In genomic region chr8:115766218-115766898, GRCm38 (mm10) we compare ENCODE assay signal across 7 mouse cellular contexts. TPM values are rescaled to one million over a fixed set of nuclear protein-coding genes. Genes with fewer than 3 reads are reported as not detected.
DNase-seq lines count a peak whose midpoint lies in the region; ATAC-seq and TF ChIP-seq lines count a peak whose summit lies in the region.

No protein-coding gene starts in this region.

- no peak for TF ChIP-seq CTCF in Patski (IDR thresholded peaks at IDR 0.05)

- H3K4me1 ChIP-seq in embryonic facial prominence, embryonic 12.5 days = peaks cover 10% of the 10 kb centered on the region
- H3K4me1 ChIP-seq in heart, embryonic 12.5 days (replicated peaks) = peaks cover 12% of the 10 kb centered on the region
- H3K4me1 ChIP-seq in kidney, embryonic 16.5 days (ENCODE audit: insufficient read depth, low read length) = peaks cover 6% of the 10 kb centered on the region

- H3K9ac ChIP-seq in embryonic facial prominence, embryonic 12.5 days = no peak overlapping the region
- H3K9ac ChIP-seq in heart, embryonic 12.5 days = no peak overlapping the region
- H3K9ac ChIP-seq in kidney, embryonic 16.5 days (replicated peaks; ENCODE audit: low read length) = peak overlapping the region; percentile 26; the same call in 1 of the 2 replicates

- no peak overlapping the region for H3K4me2 ChIP-seq in embryonic facial prominence, embryonic 12.5 days (replicated peaks)
- H3K4me2 ChIP-seq in heart, embryonic 12.5 days = peak overlapping the region; percentile 36
- peak overlapping the region; percentile 13; the same call in 1 of the 2 replicates for H3K4me2 ChIP-seq in kidney, embryonic 16.5 days (replicated peaks; ENCODE audit: low read depth, low read length)

- CTCF ChIA-PET in Patski (lab: Charles Lee) = interaction anchor here (1.3 to 2.1 kb wide), 3 partner anchors 10 to 56 kb away, joined by 3 to 6 read pairs (median 5); no protein-coding TSS in a partner anchor

- H3K27me3 ChIP-seq in Patski = no peaks in the 10 kb centered on the region
- H3K27me3 ChIP-seq in embryonic facial prominence, embryonic 12.5 days = no peaks in the 10 kb centered on the region
- H3K27me3 ChIP-seq in heart, embryonic 12.5 days (replicated peaks) = no peaks in the 10 kb centered on the region
- no peaks in the 10 kb centered on the region for H3K27me3 ChIP-seq in kidney, embryonic 16.5 days (ENCODE audit: insufficient read depth, low read length)

- 0 out of 2 replicates have a peak overlapping the region, but pooled peaks have one; percentile 0 for H3K27ac ChIP-seq in embryonic facial prominence, embryonic 12.5 days
- no peak overlapping the region for H3K27ac ChIP-seq in heart, embryonic 12.5 days (ENCODE audit: poor library complexity, severe bottlenecking)
- peak overlapping the region; percentile 48 for H3K27ac ChIP-seq in kidney, embryonic 16.5 days (ENCODE audit: low read length)

- in situ Hi-C loops in Patski (cut with MboI; ENCODE audit: low pct_unique_long_range_greater_than_20kb) = no loop called here

- no peaks in the 10 kb centered on the region for H3K36me3 ChIP-seq in embryonic facial prominence, embryonic 12.5 days
- no peaks in the 10 kb centered on the region for H3K36me3 ChIP-seq in heart, embryonic 12.5 days
- no peaks in the 10 kb centered on the region for H3K36me3 ChIP-seq in kidney, embryonic 16.5 days (ENCODE audit: insufficient read depth, low read length)

- POLR2A ChIA-PET in Patski (lab: Charles Lee) = no interaction called here

- ATAC-seq in Patski = peak; percentile 87
- ATAC-seq in embryonic facial prominence, embryonic 12.5 days (ENCODE audit: insufficient number of reproducible peaks, insufficient read depth, low FRiP score, low TSS enrichment) = peak; percentile 72
- ATAC-seq in heart, embryonic 12.5 days (ENCODE audit: insufficient number of reproducible peaks, low FRiP score) = peak; percentile 45; the same call in 1 of the 2 replicates
- peak; percentile 94 for ATAC-seq in kidney, embryonic 16.5 days (ENCODE audit: low FRiP score, low TSS enrichment)

- peak; percentile 21 for DNase-seq in ES-CJ7 (ENCODE audit: low read depth, low spot score)
- DNase-seq in Patski (ENCODE audit: low read depth, low spot score) = peak; percentile 84
- peak; percentile 41 for DNase-seq in mesoderm, embryonic 11.5 days (ENCODE audit: low read depth, low spot score)
- no peak for DNase-seq in c-Kit-positive CD71-positive TER-119-positive erythroid progenitor cells, embryonic 14.5 days (ENCODE audit: low spot score)

- H3K4me3 ChIP-seq in embryonic facial prominence, embryonic 12.5 days = no peak overlapping the region
- H3K4me3 ChIP-seq in heart, embryonic 12.5 days = no peak overlapping the region
- no peak overlapping the region for H3K4me3 ChIP-seq in kidney, embryonic 16.5 days (ENCODE audit: low read length)

- no peaks in the 10 kb centered on the region for H3K9me3 ChIP-seq in embryonic facial prominence, embryonic 12.5 days
- no peaks in the 10 kb centered on the region for H3K9me3 ChIP-seq in heart, embryonic 12.5 days (replicated peaks)
- no peaks in the 10 kb centered on the region for H3K9me3 ChIP-seq in kidney, embryonic 16.5 days (ENCODE audit: low read length)

- 16% methylated on average over 9 of the region's 9 CpGs for WGBS in embryonic facial prominence, embryonic 12.5 days
- WGBS in heart, embryonic 12.5 days = 16% methylated on average over 9 of the region's 9 CpGs
- WGBS in kidney, embryonic 16.5 days = 6% methylated on average over 9 of the region's 9 CpGs

RNA-seq across cellular contexts. Expression of gene Maf, which starts 58.8 kb away (rescaled TPM):
- 37.7 TPM for polyA plus RNA-seq in Patski (2021)
- polyA plus RNA-seq in embryonic facial prominence, embryonic 12.5 days (2016; fragmentation: Nextera tagmentation; extraction: Ambion mirVana) = 5.7 TPM in 2 replicates
- polyA plus RNA-seq in heart, embryonic 12.5 days (2016; fragmentation: Nextera tagmentation; extraction: Ambion mirVana) = 2.1 and 2.6 TPM in 2 replicates
- polyA plus RNA-seq in kidney, embryonic 16.5 days (2015; fragmentation: Nextera tagmentation; extraction: Ambion mirVana) = 7.9 and 9.0 TPM in 2 replicates
